Mouse (Mus musculus) adrenal gland, postnatal 14 days (tissue): ENCODE results near the gene Podnl1. TPM values are rescaled to one million over a fixed set of nuclear protein-coding genes. Genes with fewer than 3 reads are reported as not detected.

ENCODE experiments used
- DNase-seq: peaks from one replicate; pipeline ENCODE4 v3.0.0; 2021; ENCODE audit warnings: mixed read lengths
- long read RNA-seq, 2 experiments: library from polyadenylated mRNA; stranded (forward); transcript quantifications; one replicate each; pipeline ENCODE4 v2.0.0; 2021
- total RNA-seq: library from RNA; stranded (reverse); gene quantifications from 2 replicates; pipeline ENCODE4 v1.2.3, GENCODE M21; 2021

The Podnl1 gene
- total RNA-seq, result 0.44 and 1.1 TPM in 2 replicates
- long read RNA-seq, experiment 1, partial matches to known transcripts, result 0 of 1 reads
- long read RNA-seq, experiment 1, other reads (novel, unspliced or antisense), result 1 of 1 reads
- long read RNA-seq, experiment 2, result 0 reads

DNA sequence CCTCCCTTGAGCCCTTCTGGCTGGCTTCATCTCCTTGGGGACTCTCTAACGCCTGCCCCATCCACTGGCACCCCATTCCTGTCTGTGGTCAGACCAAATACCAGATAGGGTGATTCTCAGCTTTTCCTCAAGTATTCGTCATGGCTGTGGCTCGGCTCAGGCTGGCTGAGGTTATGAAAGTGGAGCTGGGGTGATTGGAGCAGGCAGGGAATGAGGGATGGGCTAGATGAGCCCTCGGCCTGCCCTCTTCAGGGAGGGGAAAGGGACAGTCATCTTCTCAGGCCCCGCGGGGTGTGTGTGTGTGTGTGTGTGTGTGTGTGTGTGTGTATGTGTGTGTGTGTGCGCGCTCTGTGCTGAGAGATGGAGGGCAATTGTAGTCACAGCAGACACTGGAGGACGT lies at the start of gene Podnl1:
Gene Podnl1, plus strand, starts transcription at position 334 of the 400 bp plus-strand sequence.
- DNase-seq, result peak; percentile 76

DNA sequence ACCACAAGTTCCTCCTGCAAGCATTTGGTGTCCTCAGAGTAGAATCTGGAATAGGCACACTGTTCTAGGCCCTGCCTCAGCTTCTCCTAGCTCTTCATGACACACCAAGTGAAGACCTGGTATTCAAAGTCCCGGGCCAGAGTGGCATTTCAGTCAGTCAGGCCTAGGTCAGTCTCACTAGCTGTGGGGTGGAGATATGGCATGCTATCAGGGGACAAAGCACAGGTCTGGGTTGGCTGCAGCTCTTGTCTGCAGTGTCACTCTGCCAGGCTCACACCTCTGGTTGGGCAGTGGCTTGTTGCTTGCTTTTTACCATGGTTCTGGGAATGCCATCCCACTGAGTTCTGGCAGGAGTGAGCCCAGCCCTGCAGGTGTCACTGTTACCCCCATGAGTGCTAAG lies 49.4 kb upstream of the Podnl1 start:
- DNase-seq, result no peak

DNA sequence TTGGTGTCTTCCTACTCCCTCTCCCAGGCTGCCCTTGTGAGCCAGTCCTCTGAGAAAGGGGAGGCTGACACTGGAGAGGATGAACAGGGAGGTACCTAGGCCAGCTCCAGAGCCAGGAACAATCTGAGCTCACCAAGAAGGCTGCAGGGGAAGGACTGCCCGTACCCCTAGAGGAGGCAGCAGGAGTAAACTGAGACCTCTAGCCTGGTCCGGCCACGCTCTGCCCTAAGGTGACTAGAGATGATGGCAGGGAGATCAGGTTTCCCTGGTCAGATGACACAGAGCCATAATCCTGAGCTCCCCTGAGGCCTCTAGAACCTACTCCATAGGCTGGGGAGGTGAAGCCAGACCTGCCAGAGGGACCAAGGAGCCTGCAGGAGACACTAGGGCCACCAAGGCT lies 48.9 kb upstream of the Podnl1 start:
- no peak for DNase-seq

DNA sequence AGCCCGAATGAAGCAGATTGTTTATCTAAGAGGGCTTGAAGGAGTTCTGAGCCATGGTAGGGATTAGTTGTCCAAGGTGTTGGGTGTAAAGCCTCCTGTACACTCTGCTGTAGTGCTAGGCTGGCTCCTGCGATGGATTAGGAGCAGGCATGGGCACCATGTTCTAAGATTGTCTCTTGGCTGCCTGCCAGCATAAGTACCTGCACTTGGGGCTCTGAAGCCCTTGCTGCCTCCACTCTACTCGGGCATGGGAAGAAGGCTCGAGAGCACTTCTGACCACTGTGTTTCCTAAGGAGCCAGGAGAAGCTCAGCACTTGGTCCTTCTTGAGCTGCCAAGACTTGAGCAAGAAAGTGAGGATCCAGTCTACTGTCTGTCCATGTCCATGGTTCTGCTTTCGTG lies 46.6 kb upstream of the Podnl1 start:
- DNase-seq, result no peak

DNA sequence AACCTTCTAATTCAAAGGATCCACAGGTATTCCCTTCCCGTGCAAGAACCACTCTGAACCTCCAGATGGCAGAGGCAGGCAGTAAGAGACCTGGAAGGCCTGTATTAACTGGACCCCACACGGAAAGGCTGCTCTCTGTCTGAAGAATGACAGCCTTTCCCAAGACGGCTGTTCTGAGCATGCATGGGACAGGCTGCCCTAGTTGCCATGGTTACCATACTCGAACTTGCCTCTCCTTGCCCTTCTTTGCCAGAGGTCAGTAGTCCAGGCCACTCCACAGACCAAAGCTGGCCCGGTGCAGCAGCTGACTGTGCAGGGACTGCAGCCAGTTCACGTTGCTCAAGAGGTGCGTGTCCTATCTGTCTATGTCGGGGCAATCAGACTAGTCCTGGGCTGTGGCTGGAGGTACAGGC lies 42.0 kb upstream of the Podnl1 start:
- DNase-seq, result peak; percentile 71

DNA sequence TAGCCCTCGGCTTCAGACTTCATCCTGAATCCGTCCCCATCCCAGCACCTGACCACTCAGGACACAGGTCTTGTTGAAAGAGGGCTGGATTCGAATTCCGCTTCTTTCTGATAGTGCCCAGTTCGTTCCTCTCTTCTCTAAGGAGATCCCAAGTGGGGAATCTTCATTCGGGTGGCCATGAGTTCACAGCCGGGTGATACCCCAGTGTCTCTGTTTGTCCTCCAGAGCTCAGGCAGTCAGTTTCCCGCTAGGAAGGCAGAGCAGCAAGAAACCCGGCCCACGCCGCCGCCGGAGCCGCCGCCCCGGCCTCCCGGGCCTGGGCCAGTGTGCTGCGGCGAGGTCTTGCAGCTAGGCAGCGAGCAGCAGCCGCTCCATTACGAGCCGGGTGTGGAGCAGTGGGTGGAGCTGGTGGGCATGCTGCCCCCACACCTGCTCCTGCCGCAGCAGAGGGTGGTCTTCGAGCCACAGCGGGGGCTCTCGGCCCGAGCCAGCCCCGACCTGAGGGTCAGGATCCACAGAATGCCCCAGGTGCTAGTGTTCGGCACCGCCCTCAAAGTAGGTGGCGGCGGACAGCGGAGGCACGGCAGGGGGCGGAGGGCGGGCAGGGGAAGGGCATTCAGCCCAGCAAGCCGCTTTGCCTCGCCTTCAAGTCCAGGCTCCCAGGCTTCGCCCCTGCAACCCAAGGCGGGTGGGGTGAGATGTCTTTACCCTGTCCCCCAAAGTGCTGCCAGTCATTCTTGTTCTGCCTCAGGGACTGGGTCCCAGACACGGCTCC lies 41.3 kb upstream of the Podnl1 start:
- no peak for DNase-seq

DNA sequence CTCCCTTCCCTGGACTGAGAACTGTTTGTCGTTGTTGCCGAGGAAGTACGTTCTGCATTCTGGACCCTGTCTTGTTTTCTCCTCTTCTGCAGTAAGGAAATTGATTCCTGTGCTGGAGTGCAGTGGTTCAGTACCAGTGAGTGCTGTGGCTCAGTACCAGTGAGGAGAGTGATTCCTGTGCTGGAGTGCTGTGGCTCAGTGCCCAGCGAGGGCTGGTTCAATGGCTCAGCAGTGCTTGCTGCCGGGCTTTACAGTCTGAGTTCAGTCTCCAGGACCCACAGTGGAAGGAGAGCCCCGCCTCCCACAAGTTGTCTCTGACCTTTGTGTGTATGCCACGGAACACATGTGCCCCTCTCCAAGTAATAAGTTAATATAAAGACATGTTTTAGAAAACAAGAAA lies 38.6 kb upstream of the Podnl1 start:
- DNase-seq, result no peak

DNA sequence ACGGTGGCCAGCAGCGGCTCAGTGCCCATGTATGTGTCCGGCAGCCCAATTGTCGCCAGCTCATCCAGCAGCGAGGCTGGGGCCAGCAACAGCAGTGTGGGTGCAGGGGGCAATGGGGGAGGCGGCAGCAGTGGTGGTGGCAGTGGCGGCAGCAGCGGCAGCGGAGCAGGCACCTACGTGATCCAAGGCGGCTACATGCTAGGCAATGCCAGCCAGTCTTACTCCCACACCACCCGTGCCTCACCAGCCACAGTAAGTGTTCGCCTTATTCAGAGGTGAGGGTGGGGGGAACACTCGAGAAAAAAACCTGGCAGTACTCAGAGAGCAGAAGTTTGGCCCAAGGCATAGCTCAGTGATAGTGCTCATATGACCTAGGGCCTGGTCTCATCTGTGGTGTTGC lies 38.0 kb upstream of the Podnl1 start:
- DNase-seq, result no peak

DNA sequence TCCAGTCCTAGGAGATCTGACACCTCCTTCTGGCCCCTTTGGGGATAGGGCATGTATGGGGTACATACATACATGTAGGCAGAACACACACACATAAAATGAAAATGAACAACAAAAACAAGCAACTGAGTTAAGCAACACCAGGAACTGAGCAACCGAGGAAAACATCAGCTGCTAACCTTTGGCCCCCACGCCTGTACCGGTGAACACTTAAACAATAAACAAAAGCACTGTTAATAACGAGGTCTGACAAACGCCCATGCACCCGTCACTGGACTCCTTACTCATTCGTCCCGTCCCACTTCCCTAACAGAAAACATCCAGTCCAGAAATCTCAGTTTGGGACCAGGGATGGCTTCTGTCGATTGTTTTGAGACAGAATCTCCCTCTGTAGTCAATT lies 36.5 kb upstream of the Podnl1 start:
- DNase-seq, result no peak

DNA sequence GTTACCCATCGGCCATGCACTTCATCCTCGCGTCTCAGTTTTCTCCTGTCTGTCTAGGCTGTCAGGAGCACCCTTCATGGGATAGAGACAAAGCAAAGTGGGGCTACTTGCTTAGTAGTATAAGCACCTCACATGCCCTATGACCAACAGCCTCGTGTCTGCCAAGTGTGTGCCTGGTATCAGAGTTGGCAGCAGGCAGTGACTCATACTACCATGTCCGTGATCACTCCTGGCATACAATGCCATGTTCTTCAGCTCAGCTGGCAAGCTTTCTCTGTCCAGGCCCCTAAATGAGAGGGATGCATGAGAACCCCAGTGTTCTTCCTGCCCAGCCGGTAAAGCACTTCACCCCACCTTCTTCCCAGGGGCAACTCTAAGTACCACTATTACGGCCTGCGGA lies 35.2 kb upstream of the Podnl1 start:
- peak; percentile 71 for DNase-seq

DNA sequence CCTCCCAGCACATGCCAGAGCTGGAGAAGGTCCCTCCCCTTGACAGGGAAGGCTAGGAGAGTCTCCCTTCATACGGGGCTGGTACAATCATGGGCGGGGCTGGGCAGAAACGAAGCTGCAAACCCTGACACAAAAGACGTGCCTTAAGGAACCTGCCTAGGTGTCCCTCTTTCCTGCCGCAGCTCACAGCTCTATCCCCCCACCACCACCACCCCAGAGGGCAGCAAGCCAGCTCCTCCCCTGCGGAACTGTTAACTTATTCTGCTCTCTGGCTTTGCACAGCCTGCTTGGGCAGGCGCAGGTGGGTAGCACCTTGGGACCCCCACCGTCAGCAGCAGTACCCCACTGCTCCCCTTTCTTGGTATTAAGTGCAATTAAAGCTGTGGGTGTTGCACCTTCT lies 29.7 kb upstream of the Podnl1 start:
- DNase-seq, result no peak

DNA sequence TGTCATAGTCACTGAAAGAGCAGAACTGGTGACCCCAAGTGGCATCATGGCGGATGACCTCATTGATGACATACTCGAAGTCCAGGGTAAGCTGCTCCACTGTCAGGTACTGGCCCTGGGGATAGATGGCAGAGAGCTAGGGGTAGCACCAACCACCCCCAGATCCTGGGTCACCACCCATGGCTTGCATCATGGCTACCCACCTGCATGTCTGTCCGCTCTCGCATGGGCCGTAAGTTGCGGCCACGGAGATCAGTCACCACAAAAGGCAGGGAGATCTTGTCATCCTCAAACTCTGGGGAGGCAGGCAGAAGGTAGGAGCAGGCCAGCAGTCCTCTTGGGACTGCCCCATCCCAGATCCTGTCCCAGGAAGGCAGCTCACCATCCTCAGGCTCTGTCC lies 27.4 kb upstream of the Podnl1 start:
- no peak for DNase-seq

DNA sequence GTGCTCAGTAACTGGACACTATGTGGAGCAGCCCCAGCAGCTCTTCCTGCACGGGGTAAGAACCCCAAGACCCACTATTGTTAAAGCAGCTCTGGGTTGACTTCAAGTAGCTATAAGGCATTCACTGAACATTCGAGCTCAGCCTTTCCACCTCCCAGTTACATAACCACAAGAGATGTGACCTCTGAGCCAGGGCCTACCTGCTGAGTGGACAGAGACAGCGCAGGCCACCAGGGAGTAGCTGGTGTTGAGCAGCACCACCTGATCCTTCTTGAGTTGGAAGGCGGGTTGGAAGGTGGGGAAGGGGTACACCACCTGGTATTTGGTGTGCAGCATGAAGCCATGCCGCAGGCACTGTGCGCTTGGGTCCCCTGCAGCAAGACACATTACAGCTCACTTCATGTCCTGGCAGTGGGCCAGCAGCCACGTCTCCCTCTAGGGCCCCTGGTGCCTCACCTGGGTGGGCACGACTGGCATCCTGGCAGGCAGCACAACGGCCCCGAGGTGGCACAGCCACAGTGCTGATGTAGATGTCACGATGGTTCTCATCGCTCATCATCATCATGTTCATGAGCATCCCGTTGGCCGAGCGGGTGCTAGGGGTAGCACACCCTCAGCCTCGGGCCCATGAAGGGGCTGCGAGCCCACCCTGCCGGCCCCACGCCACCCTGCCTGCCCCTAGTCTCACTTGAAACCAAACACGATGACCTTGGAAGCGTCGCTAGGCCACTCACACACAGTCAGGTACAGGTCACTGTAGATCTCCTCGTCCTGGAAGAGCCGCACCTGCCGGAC lies 24.1 kb upstream of the Podnl1 start:
- DNase-seq, result no peak

DNA sequence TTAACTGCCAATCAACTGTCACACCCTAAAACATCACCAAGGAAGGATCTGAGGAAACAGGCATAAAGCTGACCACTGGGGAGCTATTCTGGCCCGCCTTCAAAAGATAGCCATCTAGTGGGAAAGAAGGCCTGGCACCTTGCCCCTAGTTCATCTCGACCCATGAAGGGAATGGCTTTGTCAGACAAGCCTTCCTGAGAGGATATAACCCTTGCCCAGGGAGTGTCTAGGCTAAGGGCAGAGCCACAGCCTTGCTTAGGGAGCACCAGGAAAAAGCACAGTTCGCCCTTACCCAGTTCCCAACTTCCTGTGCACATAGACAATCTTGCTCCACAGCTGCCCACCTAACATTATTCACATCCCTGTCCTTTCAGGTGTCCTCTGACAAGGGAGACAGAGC lies 22.2 kb upstream of the Podnl1 start:
- peak; percentile 60 for DNase-seq

DNA sequence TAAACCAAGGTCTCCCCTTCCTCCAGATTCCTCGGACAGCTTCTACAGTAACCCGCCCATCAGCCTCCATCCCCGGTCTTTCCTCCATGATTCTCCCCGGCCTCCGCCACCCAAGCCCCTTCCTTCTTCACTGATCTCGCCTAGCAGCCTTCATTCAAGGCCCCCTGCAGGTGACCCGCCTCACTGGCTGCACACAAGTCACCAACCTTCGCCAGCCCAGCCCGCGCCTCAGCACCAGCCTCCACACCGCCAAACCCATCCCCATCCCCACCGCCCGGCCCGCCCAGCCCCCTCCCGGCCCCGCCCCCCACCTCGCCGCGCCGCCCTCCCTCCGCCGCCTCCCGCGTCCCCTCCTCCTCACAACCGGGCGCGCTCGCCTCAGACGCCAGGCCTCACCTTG lies 21.6 kb upstream of the Podnl1 start:
- DNase-seq, result peak; percentile 74

DNA sequence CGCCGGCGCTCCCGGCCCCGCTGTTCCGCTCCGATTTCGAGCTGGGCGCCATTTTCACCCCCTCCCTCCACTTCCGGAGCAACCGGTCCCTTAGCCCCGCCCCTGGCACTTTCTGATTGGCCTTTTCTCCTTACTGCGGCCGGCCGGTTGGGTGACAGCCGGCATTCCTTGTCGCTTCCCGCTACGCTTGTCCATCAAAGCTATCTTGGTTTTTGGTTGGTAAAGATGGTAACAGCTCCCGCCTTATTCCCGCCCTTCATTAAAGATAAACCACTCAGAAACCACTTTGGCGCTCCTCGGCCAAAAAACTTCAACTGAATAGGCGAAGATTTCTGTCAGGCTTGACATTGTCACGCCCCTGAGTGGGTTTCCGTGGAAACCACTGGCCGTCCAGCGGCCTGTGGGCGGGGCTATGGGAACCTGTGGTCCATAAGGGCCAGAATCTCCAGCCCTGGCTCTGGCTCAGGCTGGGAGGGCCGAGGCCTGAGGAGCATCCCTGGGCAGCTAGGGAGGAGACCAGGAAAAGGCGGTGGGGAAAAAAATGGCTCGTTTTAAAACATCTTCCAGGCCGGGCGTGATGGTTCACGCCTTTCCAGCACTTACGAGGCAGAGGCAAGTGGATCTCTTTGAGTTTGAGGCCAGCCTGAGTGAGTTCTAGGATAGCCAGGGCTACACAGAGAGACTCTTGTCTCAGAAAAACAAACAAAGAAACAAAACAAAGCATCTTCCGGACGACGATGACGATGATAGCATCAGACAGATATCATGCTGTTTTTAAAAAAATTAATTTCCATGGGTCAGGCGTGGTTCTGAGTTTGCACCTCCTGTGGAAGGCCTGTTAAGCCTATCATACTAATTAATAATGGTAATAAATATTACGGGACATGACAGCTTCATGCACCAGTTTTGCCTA lies 20.8 kb upstream of the Podnl1 start, which contains the start of gene Dcaf15:
Gene Dcaf15, minus strand, starts transcription at position 72 of the 913 bp plus-strand sequence.
- peak; percentile 99 for DNase-seq

DNA sequence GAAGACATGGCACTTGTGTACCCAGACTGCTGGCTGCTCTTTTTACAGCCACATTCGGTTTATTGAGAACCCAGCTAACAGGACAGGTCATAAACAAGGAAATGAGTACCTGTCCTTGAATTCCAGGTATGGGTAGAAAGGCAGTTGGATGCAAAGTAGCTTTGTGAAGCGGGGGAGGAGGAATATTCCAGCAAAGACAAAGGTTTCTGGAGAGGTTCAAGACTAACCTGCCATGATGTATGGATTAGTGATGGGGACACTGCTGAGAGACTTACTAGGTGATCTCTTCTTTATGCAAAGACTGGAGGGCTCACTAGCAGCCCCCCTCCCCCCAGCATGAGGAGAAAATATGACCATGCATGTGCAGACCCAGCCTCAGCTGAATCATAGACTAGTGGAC lies 20.1 kb upstream of the Podnl1 start:
- no peak for DNase-seq

DNA sequence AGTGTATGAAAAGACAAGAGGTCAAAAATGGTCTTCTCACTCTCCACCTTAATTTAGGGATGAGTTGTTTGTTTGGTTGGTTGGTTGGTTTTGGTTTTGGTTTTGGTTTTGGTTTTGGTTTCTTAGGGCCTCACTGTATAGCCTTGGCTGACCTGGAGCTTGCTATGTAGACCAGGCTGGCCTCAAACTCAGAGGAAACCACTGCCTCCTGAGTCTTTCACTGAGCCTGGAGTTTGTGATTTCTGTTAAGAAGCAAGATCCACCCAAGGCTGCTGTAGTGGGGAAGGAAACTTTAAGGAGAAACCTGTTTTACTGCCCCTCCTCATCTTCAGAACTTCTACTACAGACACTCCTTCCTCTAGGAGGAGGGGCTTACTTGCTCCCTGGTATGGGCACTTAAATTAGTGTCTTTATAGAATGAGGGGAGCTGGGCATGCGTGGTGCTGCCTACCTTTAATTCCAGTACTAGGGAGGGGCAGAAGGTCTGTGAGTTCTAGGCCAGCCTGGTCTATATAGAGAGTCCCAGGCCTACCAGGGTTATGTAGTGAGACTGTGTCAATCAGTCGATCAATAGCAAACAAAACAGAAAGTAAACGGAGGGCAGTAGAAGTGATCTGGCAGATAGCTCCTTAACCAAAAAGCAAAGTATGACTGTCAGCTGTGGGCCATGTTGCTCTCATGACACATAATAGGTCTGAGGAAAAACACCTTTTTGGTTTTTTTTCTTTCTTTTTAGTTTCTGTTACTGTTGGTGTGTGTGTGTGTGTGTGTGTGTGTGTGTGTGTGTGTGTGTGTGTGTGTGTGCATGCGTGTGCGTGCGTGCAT lies 19.4 kb upstream of the Podnl1 start:
- no peak for DNase-seq

DNA sequence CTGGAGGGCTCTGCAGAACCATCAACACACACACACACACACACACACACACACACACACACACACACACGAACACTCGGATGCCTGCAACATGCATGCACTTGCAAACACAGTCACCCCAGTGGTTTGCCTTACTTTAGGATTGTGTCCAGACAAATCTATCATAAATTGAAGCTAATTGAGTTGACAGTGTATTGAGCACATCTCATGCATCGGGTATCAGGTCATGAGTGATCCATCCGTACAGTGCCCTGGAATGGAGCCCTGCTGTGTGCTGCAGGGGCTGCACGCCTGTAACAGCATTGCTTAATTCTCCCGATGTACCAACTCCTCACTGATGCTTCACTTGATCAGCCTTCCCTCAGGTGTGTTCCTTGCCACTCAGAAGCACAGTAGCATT lies 10.1 kb upstream of the Podnl1 start:
- DNase-seq, result no peak

DNA sequence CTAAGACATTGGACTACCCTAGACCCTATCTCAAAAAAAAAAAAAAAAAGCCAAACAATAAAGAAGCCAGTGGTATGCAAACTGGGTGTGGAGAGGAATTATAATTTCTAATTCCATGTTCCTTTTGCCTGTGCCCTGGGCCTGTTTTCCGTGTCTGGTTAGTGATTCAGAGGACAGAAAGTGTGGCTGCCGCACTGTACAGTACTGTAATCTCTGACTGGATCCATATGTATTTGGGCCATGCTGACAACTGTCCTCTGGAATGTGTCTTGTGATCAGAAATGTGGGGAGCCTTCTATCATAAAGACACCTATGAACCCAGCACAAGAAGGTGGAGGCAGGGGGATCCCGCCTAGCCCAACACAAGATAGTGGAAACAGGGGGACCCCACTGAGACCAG lies 3.6 kb upstream of the Podnl1 start:
- no peak for DNase-seq

DNA sequence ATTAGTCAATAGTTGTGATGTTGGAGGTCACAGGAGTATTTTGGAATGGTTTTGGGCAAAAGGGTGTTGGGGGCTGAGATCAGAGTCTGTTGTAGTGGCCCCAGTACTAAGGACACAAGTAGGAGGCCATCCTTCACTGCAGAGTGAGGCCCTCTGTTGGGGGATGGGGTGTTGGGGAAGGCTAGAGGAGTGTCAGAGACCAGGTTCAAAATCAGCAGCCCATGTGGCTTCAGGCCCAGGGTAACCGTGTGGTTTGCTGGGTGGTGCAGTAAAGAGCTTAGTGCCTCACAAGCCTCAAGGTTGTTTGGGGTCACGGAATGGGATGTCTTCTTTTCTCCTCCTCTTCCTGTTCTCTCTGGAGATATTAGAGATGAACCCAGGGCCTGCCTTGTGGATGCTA lies 953 bp downstream of the Podnl1 start:
- DNase-seq, result no peak
